Comparison of ENCODE assay signal across 8 mouse cellular contexts in the genomic region with DNA sequence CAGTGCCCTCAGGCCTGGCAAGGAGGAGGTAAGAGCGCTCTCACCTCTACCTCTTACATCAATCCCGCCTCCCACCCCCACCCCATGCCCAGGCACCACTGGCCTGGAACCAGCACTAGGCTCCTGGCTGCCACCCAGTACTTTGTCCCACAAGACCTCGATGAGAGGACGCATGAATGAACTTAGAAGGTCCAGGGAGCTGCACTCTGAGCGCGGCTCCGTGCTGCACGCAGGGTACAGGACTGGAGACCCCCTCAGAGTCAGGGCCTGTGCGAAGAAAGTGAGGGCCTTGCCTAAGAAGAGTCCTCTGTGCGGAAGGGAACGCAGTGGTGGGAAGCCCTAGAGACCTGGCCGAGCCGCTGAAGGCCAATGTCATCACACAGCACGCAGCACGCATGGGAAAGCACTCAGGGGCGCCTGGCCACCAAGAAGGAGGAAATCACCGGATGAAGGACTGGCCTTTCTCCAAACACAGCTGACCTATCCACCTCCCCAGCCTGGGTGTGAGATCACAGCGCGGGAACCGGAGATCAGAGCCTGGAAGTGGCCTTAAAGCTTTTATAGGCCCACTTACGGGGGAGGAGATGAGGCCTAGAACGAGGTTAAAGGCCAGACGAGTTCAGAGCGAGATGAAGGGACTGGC. TPM values are rescaled to one million over a fixed set of nuclear protein-coding genes. Genes with fewer than 3 reads are reported as not detected.
DNase-seq lines count a peak whose midpoint lies in the region; ATAC-seq and TF ChIP-seq lines count a peak whose summit lies in the region.

No protein-coding gene starts in this region.

- H3K4me1 ChIP-seq in megakaryocyte, embryonic 14.5 days = peaks cover 91% of the 10 kb centered on the region
- peaks cover 32% of the 10 kb centered on the region for H3K4me1 ChIP-seq in lung, adult 2 months (ENCODE audit: control insufficient read depth, insufficient read depth, low read length)

- peak overlapping the region; percentile 76 for H3K4me3 ChIP-seq in megakaryocyte, embryonic 14.5 days (replicated peaks)
- no peak overlapping the region for H3K4me3 ChIP-seq in lung, adult 2 months (replicated peaks; ENCODE audit: extremely low read depth, low read depth, low read length)

- H3K9me3 ChIP-seq in megakaryocyte, embryonic 14.5 days = no peaks in the 10 kb centered on the region

- ATAC-seq in megakaryocyte, adult 5-6 weeks (ENCODE audit: poor library complexity, severe bottlenecking) = no peak

- H3K36me3 ChIP-seq in megakaryocyte, embryonic 14.5 days (replicated peaks; ENCODE audit: low read length) = peaks cover 36% of the 10 kb centered on the region

- peak; percentile 80 to 91 for DNase-seq in heart, adult 18-20 months
- peak; percentile 88 for DNase-seq in kidney, adult 18-20 months
- DNase-seq in lung, adult 2 months = peak; percentile 66
- no peak for DNase-seq in layer of hippocampus, adult 9-11 months
- DNase-seq in thymus, postnatal 0 days (ENCODE audit: low spot score) = no peak
- no peak for DNase-seq in cerebellum, adult 8-10 months

- no peaks in the 10 kb centered on the region for H3K27me3 ChIP-seq in megakaryocyte, embryonic 14.5 days (replicated peaks)

- WGBS in lung, adult 2 months = 19% methylated on average over 24 of the region's 24 CpGs

- no peak for TF ChIP-seq CTCF in lung, adult 2 months (IDR thresholded peaks at IDR 0.05; ENCODE audit: insufficient read depth, low read length)

- TF ChIP-seq POLR2A in lung, adult 2 months (IDR thresholded peaks at IDR 0.05; ENCODE audit: borderline replicate concordance, extremely low read depth, low read depth, low read length) = no peak

RNA-seq across cellular contexts. Expression of a gene that starts 4.2 kb away (rescaled TPM):
- 25.0 and 60.9 TPM in 2 replicates for polyA plus RNA-seq in megakaryocyte, embryonic 14.5 days (2012; ENCODE audit: insufficient read depth, low replicate concordance)
- total RNA-seq in megakaryocyte, adult 5-6 weeks (2015) = 27.4 and 34.6 TPM in 2 replicates
- total RNA-seq in megakaryocyte, adult 5-6 weeks (2017) = 30.0 and 35.9 TPM in 2 replicates
- total RNA-seq in heart, adult 18-20 months (2021) = 10 to 100 TPM; 11.4 to 13.3 TPM
- polyA plus RNA-seq in lung, adult 2 months (2012; rRNA removed) = 192 and 213 TPM in 2 replicates
- 5.2 and 6.9 TPM in 2 replicates for polyA plus RNA-seq in thymus, postnatal 0 days (2015; fragmentation: Nextera tagmentation; extraction: Ambion mirVana)

RNA-seq across cellular contexts. Expression of a gene that starts 20.9 kb away (rescaled TPM):
- 68.9 and 81.7 TPM in 2 replicates for polyA plus RNA-seq in megakaryocyte, embryonic 14.5 days (2012; ENCODE audit: insufficient read depth, low replicate concordance)
- total RNA-seq in megakaryocyte, adult 5-6 weeks (2015) = 41.7 and 41.9 TPM in 2 replicates
- 28.4 and 34.1 TPM in 2 replicates for total RNA-seq in megakaryocyte, adult 5-6 weeks (2017)
- total RNA-seq in heart, adult 18-20 months (2021) = 1 to 10 TPM; 2.5 to 2.8 TPM
- polyA plus RNA-seq in lung, adult 2 months (2012; rRNA removed) = 11.7 and 12.2 TPM in 2 replicates
- 50.6 and 51.1 TPM in 2 replicates for polyA plus RNA-seq in thymus, postnatal 0 days (2015; fragmentation: Nextera tagmentation; extraction: Ambion mirVana)

RNA-seq across cellular contexts. Expression of a gene that starts 29.8 kb away (rescaled TPM):
- polyA plus RNA-seq in megakaryocyte, embryonic 14.5 days (2012; ENCODE audit: insufficient read depth, low replicate concordance) = 257 and 338 TPM in 2 replicates
- 272 and 308 TPM in 2 replicates for total RNA-seq in megakaryocyte, adult 5-6 weeks (2015)
- total RNA-seq in megakaryocyte, adult 5-6 weeks (2017) = 132 and 149 TPM in 2 replicates
- 10 to 100 TPM; 40.8 to 42.7 TPM for total RNA-seq in heart, adult 18-20 months (2021)
- polyA plus RNA-seq in lung, adult 2 months (2012; rRNA removed) = 108 and 109 TPM in 2 replicates
- 173 and 174 TPM in 2 replicates for polyA plus RNA-seq in thymus, postnatal 0 days (2015; fragmentation: Nextera tagmentation; extraction: Ambion mirVana)

Comparison
In these comparisons a context has a peak if more than half of its experiments do, and no peak if none do; other contexts are left out.
1. DNase-seq: peak in heart, adult 18-20 months (2 of 2), kidney, adult 18-20 months (single experiment) and lung, adult 2 months (single experiment); none in layer of hippocampus, adult 9-11 months (single experiment), thymus, postnatal 0 days (single experiment) and cerebellum, adult 8-10 months (single experiment).